11 mouse cellular contexts compared by ENCODE assay signal in genomic region chr4:129019788-129020187, GRCm38 (mm10). TPM values are rescaled to one million over a fixed set of nuclear protein-coding genes. Genes with fewer than 3 reads are reported as not detected.
A peak's percentile ranks its signal among the peaks of the same experiment; 100 is the strongest.
DNase-seq lines count a peak whose midpoint lies in the region; ATAC-seq and TF ChIP-seq lines count a peak whose summit lies in the region.
"Had no signal": no experiment of that assay in that cellular context is flagged by ENCODE, and none has a peak within 500 bp of the region (broad histone marks: within the 10 kb centered on the region; RNA-seq: fewer than 3 reads in every experiment).

No protein-coding gene starts in this region.

- peak overlapping the region; percentile 20; the same call in 1 of the 2 replicates for H3K27ac ChIP-seq in hindbrain, embryonic 15.5 days (replicated peaks)
- no peak overlapping the region for H3K27ac ChIP-seq in hindbrain, embryonic 11.5 days (ENCODE audit: low read depth, low read length)
- peak overlapping the region; percentile 36 for H3K27ac ChIP-seq in spleen, adult 2 months (ENCODE audit: insufficient read depth, low read length)
- H3K27ac ChIP-seq: embryonic facial prominence, embryonic 13.5 days; limb, embryonic 13.5 days; midbrain, embryonic 12.5 days had no signal

- no peaks in the 10 kb centered on the region for H3K36me3 ChIP-seq in hindbrain, embryonic 15.5 days
- H3K36me3 ChIP-seq in hindbrain, embryonic 11.5 days (ENCODE audit: control insufficient read depth, insufficient read depth, low read length): no peaks in the 10 kb centered on the region
- H3K36me3 ChIP-seq in spleen, adult 2 months (ENCODE audit: control insufficient read depth, insufficient read depth, low read length): no peaks in the 10 kb centered on the region
- H3K36me3 ChIP-seq: embryonic facial prominence, embryonic 13.5 days; limb, embryonic 13.5 days; midbrain, embryonic 12.5 days had no signal

- no peak for DNase-seq in hindbrain, embryonic 11.5 days (ENCODE audit: low spot score)
- no peak for DNase-seq in spleen, adult 2 months (ENCODE audit: low read depth in 1 of 2, low spot score in 2 of 2)
- DNase-seq in spleen, postnatal 36 days (ENCODE audit: low spot score in 2 of 2): no peak
- peak; percentile 42 to 49 for DNase-seq in cerebellum, postnatal 10 days
- DNase-seq in lung, postnatal 4 days: no peak
- DNase-seq in layer of hippocampus, adult 8-10 months (ENCODE audit: low spot score in 2 of 2): no peak

- no peaks in the 10 kb centered on the region for H3K27me3 ChIP-seq in hindbrain, embryonic 15.5 days
- H3K27me3 ChIP-seq in hindbrain, embryonic 11.5 days (ENCODE audit: control insufficient read depth, insufficient read depth, low read length): no peaks in the 10 kb centered on the region
- H3K27me3 ChIP-seq in spleen, adult 2 months (ENCODE audit: control insufficient read depth, insufficient read depth, low read length): no peaks in the 10 kb centered on the region
- H3K27me3 ChIP-seq: embryonic facial prominence, embryonic 13.5 days; limb, embryonic 13.5 days; midbrain, embryonic 12.5 days had no signal

- H3K9ac ChIP-seq in hindbrain, embryonic 15.5 days: no peak overlapping the region
- no peak overlapping the region for H3K9ac ChIP-seq in hindbrain, embryonic 11.5 days (ENCODE audit: low read depth, low read length)
- H3K9ac ChIP-seq: embryonic facial prominence, embryonic 13.5 days; forebrain, postnatal 0 days; limb, embryonic 13.5 days; midbrain, embryonic 12.5 days had no signal

- no peaks in the 10 kb centered on the region for H3K9me3 ChIP-seq in hindbrain, embryonic 15.5 days
- no peaks in the 10 kb centered on the region for H3K9me3 ChIP-seq in hindbrain, embryonic 11.5 days (ENCODE audit: control insufficient read depth, low read length)
- H3K9me3 ChIP-seq: embryonic facial prominence, embryonic 13.5 days; limb, embryonic 13.5 days; midbrain, embryonic 12.5 days had no signal

- H3K4me1 ChIP-seq in hindbrain, embryonic 15.5 days (replicated peaks): peaks cover 26% of the 10 kb centered on the region
- H3K4me1 ChIP-seq in hindbrain, embryonic 11.5 days (replicated peaks; ENCODE audit: control insufficient read depth, insufficient read depth, low read length): no peaks in the 10 kb centered on the region
- peaks cover 19% of the 10 kb centered on the region; the same call in 1 of the 2 replicates for H3K4me1 ChIP-seq in spleen, adult 2 months (ENCODE audit: control insufficient read depth, insufficient read depth, insufficient read length)

- H3K4me2 ChIP-seq in hindbrain, embryonic 15.5 days: no peak overlapping the region
- no peak overlapping the region for H3K4me2 ChIP-seq in hindbrain, embryonic 11.5 days (replicated peaks; ENCODE audit: low read depth, low read length)
- H3K4me2 ChIP-seq: embryonic facial prominence, embryonic 13.5 days; limb, embryonic 13.5 days; midbrain, embryonic 12.5 days had no signal

- 0 out of 2 replicates have a peak, but pooled peaks have one; percentile 6 for ATAC-seq in hindbrain, embryonic 15.5 days (ENCODE audit: low FRiP score, low read depth)
- no peak for ATAC-seq in hindbrain, embryonic 11.5 days (ENCODE audit: low FRiP score)

- TF ChIP-seq CTCF in spleen, adult 2 months (IDR thresholded peaks at IDR 0.05; ENCODE audit: extremely low read depth, insufficient read depth, insufficient read length, insufficient replicate concordance): no peak

- no peak for TF ChIP-seq POLR2A in spleen, adult 2 months (IDR thresholded peaks at IDR 0.05; ENCODE audit: low read depth, low read length)

- 63% methylated on average over 9 of the region's 9 CpGs for WGBS in hindbrain, embryonic 15.5 days
- WGBS in hindbrain, embryonic 11.5 days: 86% methylated on average over 9 of the region's 9 CpGs
- 55% methylated on average over 9 of the region's 9 CpGs for WGBS in spleen, adult 2 months

- H3K4me3 ChIP-seq in hindbrain, embryonic 15.5 days: no peak overlapping the region
- no peak overlapping the region for H3K4me3 ChIP-seq in hindbrain, embryonic 11.5 days (ENCODE audit: low read depth, low read length)
- no peak overlapping the region for H3K4me3 ChIP-seq in spleen, adult 2 months (ENCODE audit: extremely low read depth, insufficient read depth, insufficient read length)
- H3K4me3 ChIP-seq: embryonic facial prominence, embryonic 13.5 days; limb, embryonic 13.5 days; midbrain, embryonic 12.5 days had no signal

RNA-seq across cellular contexts. Expression of gene Ak2, which starts 28.0 kb away (rescaled TPM):
- 84.8 and 93.2 TPM in 2 replicates for polyA plus RNA-seq in hindbrain, embryonic 15.5 days (2015; fragmentation: Nextera tagmentation; extraction: Ambion mirVana)
- polyA plus RNA-seq in hindbrain, embryonic 11.5 days (2014; fragmentation: Nextera tagmentation; extraction: Ambion mirVana): 119 and 128 TPM in 2 replicates
- polyA plus RNA-seq in spleen, adult 2 months (2012; rRNA removed): 32.0 and 32.2 TPM in 2 replicates
- total RNA-seq in layer of hippocampus, adult 8-10 months (2022): 10 to 100 TPM; 26.3 to 32.0 (median 27.8) TPM

RNA-seq across cellular contexts. Expression of gene Rnf19b, which starts 38.3 kb away (rescaled TPM):
- polyA plus RNA-seq in hindbrain, embryonic 15.5 days (2015; fragmentation: Nextera tagmentation; extraction: Ambion mirVana): 32.2 and 34.6 TPM in 2 replicates
- 10.7 and 11.1 TPM in 2 replicates for polyA plus RNA-seq in hindbrain, embryonic 11.5 days (2014; fragmentation: Nextera tagmentation; extraction: Ambion mirVana)
- polyA plus RNA-seq in spleen, adult 2 months (2012; rRNA removed): 109 and 136 TPM in 2 replicates
- 10 to 100 TPM; 38.6 to 49.5 (median 41.8) TPM for total RNA-seq in layer of hippocampus, adult 8-10 months (2022)

RNA-seq across cellular contexts. Expression of gene Azin2, which starts 57.5 kb away (rescaled TPM):
- polyA plus RNA-seq in hindbrain, embryonic 15.5 days (2015; fragmentation: Nextera tagmentation; extraction: Ambion mirVana): 17.3 and 21.9 TPM in 2 replicates
- polyA plus RNA-seq in hindbrain, embryonic 11.5 days (2014; fragmentation: Nextera tagmentation; extraction: Ambion mirVana): 10.8 and 12.5 TPM in 2 replicates
- polyA plus RNA-seq in spleen, adult 2 months (2012; rRNA removed): 5.3 and 6.4 TPM in 2 replicates
- 10 to 100 TPM; 38.0 to 45.0 (median 43.4) TPM for total RNA-seq in layer of hippocampus, adult 8-10 months (2022)

Comparison
In these comparisons a context has a peak if more than half of its experiments do, and no peak if none do; other contexts are left out.
1. DNase-seq: peak in cerebellum, postnatal 10 days (2 of 2); none in hindbrain, embryonic 11.5 days (single experiment), spleen, adult 2 months (0 of 2), spleen, postnatal 36 days (0 of 2), lung, postnatal 4 days (0 of 2) and layer of hippocampus, adult 8-10 months (0 of 2).